Mouse (Mus musculus) cortical plate, adult 2 months (tissue): Measurements from ENCODE around the gene Pklr.

ENCODE experiments used
- CTCF ChIP-seq: fragments of 200-500 bp; IDR thresholded peaks from 2 replicates; pipeline ENCODE4 v1.5.1; 2011; ENCODE audit warnings: mild to moderate bottlenecking, control low read depth, low read length; ENCODE audit not compliant: insufficient read depth; ENCODE audit errors: extremely low read depth
- POLR2A ChIP-seq: fragments of 200-500 bp; IDR thresholded peaks from 2 replicates; pipeline ENCODE4 v1.6.1; 2011; ENCODE audit warnings: mild to moderate bottlenecking, low read length, control low read depth; ENCODE audit not compliant: insufficient read depth; ENCODE audit errors: extremely low read depth

DNA sequence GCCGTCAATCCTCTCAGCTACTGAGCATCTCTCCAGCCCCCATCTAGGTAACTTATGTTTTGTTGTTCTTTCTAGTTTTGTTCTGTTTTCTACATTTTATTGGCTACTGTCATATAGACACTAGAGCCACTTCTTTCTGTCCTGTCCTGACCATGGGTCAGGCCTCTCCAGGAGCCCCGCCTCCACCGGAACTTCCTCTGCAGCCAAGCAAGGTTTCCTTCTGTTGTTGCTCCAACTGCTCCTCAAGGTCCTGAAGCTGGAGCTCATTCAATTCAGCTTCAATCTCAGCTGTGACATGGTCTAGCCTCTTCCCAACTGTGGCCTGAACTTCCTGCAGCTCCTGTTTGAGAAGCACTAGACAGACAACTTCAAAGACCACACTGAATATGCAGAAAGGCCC lies 6.0 kb upstream of the Pklr start:
- TF ChIP-seq POLR2A (no peak), CTCF (no peak)
